Mouse (Mus musculus): ENCODE measurements around the gene Ntng2. TPM values are rescaled to one million over a fixed set of nuclear protein-coding genes. Genes with fewer than 3 reads are reported as not detected.

Gene Ntng2
- polyA plus RNA-seq, 1 experiment = 3.8 TPM

GRCm38 (mm10) chr2:29193819-29194546, 58.8 kb downstream of the Ntng2 start:
- no peak overlapping the region for H3K27ac ChIP-seq (ENCODE audit: insufficient read depth, low read depth, low read length)
- peak overlapping the region; percentile 18; the same call in 1 of the 2 replicates for H3K4me3 ChIP-seq (ENCODE audit: insufficient read depth, low read length)
- H3K4me1 ChIP-seq (ENCODE audit: control insufficient read depth, insufficient read depth, low read length) = peaks cover 2% of the 10 kb centered on the region
- TF ChIP-seq POLR2A (IDR thresholded peaks at IDR 0.05; ENCODE audit: borderline replicate concordance, low read depth, low read length) (no peak), CTCF (IDR thresholded peaks at IDR 0.05; ENCODE audit: low read depth, low read length) (no peak)

DNA sequence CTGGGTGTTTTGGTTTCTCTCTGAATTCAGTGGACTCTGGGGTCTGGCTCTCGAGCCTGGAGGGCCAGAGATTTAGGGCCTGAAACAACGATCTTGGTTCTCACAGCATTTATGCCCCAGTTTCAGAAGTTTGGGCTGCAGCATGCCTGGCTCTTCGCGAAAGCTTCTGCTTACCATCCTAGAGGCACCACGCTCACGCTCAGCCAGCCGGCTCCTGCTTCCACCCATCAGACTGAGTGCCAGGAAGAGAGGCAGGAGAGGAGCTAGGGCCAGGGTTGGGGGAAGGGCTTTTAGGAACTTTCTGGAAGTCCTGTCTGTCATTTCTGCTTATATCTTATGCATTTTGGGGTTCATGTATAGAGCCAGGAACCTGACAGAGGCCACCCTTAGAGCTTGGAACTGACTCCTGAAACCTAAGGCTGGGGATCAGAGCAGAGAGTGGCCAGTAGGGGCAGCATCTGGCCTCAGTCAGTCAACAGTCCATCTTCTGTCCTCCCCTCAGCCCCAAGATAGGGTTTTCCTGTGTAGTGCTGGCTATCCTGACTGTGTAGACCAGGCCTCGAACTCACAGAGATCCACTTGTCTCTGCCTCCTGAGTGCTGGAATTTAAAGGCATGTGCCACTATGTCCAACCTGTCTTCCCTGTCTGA, 60.1 kb downstream of the Ntng2 start:
- TF ChIP-seq CTCF (IDR thresholded peaks at IDR 0.05; ENCODE audit: low read depth, low read length) (0 out of 2 replicates have a peak, but pooled peaks have one; percentile 3), POLR2A (IDR thresholded peaks at IDR 0.05; ENCODE audit: borderline replicate concordance, low read depth, low read length) (no peak)
- Histone ChIP-seq H3K4me1 (ENCODE audit: control insufficient read depth, insufficient read depth, low read length) (peaks cover 2% of the 10 kb centered on the region), H3K27ac (ENCODE audit: insufficient read depth, low read depth, low read length) (no peak overlapping the region), H3K4me3 (ENCODE audit: insufficient read depth, low read length) (no peak overlapping the region)

DNA sequence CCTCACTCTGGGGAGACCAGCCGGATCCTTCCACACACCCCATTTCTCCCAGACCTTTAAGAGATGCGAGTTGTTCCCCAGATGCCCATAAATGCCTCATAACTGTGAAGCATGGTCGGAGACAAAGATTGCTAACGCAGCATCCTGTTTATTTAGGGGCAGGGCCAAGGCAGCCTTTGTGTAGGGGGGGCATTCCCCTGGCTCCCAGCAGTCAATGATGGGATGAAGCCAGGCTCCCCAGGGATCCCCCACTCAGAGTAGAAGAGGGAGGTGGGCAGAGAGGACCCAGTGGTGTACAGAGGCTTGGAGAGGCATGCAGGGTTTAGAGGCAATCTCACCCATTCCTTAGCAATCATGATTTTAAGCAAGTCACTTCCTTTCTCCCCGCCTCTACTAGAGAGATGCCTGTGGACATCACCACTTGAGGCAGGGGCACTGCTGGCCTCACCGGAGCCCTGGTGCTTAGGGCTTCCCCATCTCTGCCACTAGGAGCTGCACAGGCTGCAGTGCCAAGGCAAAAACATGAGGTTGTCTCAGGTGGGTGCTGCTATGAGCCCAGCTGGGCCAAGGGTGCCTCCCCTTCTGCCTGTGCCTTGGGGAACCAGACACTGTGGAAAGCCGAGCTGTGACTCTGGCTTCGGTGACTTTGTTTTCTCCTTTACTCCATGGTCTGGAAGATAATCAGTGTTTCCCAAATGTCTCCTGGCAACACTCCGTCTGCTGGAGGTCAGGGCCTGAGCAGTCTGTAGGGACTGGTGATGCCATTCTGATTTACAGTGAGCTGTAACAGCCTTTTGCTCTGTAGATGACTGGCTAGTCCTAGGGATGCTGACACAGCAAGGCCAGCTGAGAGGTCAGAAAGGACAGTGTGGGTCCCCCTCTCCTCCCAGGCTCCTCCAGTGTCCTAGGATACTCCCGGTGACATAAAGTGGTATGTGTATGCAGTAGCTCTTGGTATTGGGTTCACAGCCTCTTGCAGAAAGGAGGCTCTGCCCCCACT, 61.3 kb downstream of the Ntng2 start:
- Histone ChIP-seq H3K27ac (ENCODE audit: insufficient read depth, low read depth, low read length) (no peak overlapping the region), H3K4me1 (ENCODE audit: control insufficient read depth, insufficient read depth, low read length) (peaks cover 2% of the 10 kb centered on the region), H3K4me3 (ENCODE audit: insufficient read depth, low read length) (no peak overlapping the region)
- TF ChIP-seq POLR2A (IDR thresholded peaks at IDR 0.05; ENCODE audit: borderline replicate concordance, low read depth, low read length) (no peak), CTCF (IDR thresholded peaks at IDR 0.05; ENCODE audit: low read depth, low read length) (no peak)

GRCm38 (mm10) chr2:29190392-29190791, 62.4 kb downstream of the Ntng2 start:
- Histone ChIP-seq H3K4me3 (ENCODE audit: insufficient read depth, low read length) (no peak overlapping the region), H3K4me1 (ENCODE audit: control insufficient read depth, insufficient read depth, low read length) (peaks cover 2% of the 10 kb centered on the region), H3K27ac (ENCODE audit: insufficient read depth, low read depth, low read length) (no peak overlapping the region)
- no peak for TF ChIP-seq POLR2A (IDR thresholded peaks at IDR 0.05; ENCODE audit: borderline replicate concordance, low read depth, low read length)
- no peak for TF ChIP-seq CTCF (IDR thresholded peaks at IDR 0.05; ENCODE audit: low read depth, low read length)

DNA sequence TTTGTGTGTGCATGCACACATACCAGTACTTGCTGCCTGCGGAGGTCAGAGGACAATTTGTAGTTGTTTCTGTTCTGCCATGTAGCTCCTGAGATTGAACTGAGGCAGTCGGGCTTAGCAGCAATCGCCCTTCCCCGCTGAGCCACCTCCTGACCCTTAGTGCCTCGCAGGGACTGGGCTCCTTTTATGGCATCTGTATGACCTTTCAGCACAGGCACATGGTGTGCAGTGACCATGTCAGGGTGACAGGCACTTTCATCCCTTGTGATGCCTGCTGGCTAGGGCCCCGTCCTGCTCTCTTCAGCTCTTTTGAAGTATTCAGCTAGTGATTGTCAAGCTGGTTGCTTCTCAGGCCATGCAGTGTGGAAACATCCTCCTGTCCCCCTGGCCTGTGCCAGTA, 66.6 kb downstream of the Ntng2 start:
- Histone ChIP-seq H3K4me1 (ENCODE audit: control insufficient read depth, insufficient read depth, low read length) (peaks cover 2% of the 10 kb centered on the region), H3K4me3 (ENCODE audit: insufficient read depth, low read length) (no peak overlapping the region), H3K27ac (ENCODE audit: insufficient read depth, low read depth, low read length) (no peak overlapping the region)
- TF ChIP-seq CTCF (IDR thresholded peaks at IDR 0.05; ENCODE audit: low read depth, low read length) = no peak

DNA sequence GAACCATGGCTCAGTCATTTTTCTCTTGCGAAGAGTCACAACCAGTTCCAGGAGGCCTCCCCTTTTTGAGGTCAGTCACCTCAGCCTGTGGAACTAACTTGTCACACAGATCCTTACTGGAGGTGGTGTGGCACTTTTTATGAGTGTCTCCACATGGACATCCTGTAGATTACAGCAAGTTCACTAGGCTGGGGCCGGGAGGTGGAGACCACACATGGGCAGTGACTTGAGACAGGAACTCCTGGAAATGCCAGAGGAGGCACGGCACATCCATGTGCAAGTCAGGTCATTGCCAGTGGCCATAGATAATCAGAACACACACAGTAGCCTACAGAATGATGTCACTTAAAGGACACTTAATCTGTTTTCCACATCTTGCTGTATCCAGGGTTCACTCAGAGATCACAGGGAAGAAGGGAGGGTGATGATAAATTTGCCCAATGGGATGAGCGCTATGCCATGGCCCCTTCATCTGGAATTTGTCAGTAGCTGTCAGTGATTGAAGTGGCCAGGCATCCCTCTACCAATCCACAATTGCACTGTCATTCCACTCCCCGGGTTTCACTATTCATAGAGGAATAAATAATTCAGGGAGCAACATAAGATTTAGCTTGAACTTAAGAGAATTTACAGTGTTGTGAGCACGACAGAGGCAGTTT, 69.4 kb downstream of the Ntng2 start:
- no peak overlapping the region for H3K4me3 ChIP-seq (ENCODE audit: insufficient read depth, low read length)
- peaks cover 9% of the 10 kb centered on the region for H3K4me1 ChIP-seq (ENCODE audit: control insufficient read depth, insufficient read depth, low read length)
- TF ChIP-seq CTCF (IDR thresholded peaks at IDR 0.05; ENCODE audit: low read depth, low read length) (no peak), POLR2A (IDR thresholded peaks at IDR 0.05; ENCODE audit: borderline replicate concordance, low read depth, low read length) (no peak)
- no peak overlapping the region for H3K27ac ChIP-seq (ENCODE audit: insufficient read depth, low read depth, low read length)

GRCm38 (mm10) chr2:29181111-29181510, 71.7 kb downstream of the Ntng2 start:
- no peak for TF ChIP-seq CTCF (IDR thresholded peaks at IDR 0.05; ENCODE audit: low read depth, low read length)
- TF ChIP-seq POLR2A (IDR thresholded peaks at IDR 0.05; ENCODE audit: borderline replicate concordance, low read depth, low read length) = no peak
- peaks cover 9% of the 10 kb centered on the region for H3K4me1 ChIP-seq (ENCODE audit: control insufficient read depth, insufficient read depth, low read length)
- no peak overlapping the region for H3K4me3 ChIP-seq (ENCODE audit: insufficient read depth, low read length)
- no peak overlapping the region for H3K27ac ChIP-seq (ENCODE audit: insufficient read depth, low read depth, low read length)

DNA sequence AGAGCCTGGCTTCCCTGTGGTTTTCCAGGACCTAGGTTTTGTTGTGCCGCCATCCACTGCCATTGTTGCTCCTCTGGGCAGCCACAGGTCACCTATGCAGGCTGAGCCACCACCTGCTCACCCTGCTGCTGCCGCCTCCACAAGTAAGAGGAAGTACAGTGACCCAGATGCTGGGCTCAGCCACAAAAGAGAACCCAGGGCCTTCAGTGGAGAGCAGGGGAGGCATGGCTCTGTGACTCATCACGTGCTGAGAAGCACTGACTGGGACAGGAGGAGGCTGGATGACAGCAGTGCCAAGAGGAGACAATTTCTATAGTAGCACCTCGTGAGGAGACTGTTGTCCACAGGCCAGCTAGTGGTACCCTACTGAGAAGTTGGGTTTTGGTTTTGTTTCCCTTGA, 73.0 kb downstream of the Ntng2 start:
- no peak for TF ChIP-seq POLR2A (IDR thresholded peaks at IDR 0.05; ENCODE audit: borderline replicate concordance, low read depth, low read length)
- TF ChIP-seq CTCF (IDR thresholded peaks at IDR 0.05; ENCODE audit: low read depth, low read length) = no peak

DNA sequence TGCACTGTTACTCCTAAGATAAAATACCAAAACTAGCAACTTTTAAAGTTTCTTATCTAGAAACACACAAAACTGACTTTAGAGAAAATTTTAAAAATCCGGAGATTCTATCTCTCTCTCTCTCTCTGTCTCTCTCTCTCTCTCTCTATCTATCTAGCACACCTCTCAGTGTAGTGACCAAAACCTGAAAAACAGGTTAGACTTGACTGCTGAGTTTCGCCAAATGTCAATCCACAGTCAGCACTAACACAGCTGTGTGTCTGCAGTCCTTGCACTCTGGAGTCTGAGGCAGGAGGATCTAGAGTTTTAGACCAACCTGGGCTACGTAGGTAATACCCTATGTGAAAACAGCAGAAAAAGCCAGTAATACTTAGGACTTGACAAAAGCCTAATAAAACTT, 77.9 kb downstream of the Ntng2 start:
- no peak overlapping the region for H3K4me3 ChIP-seq (ENCODE audit: insufficient read depth, low read length)
- peaks cover 3% of the 10 kb centered on the region; the same call in 1 of the 2 replicates for H3K4me1 ChIP-seq (ENCODE audit: control insufficient read depth, insufficient read depth, low read length)
- no peak overlapping the region for H3K27ac ChIP-seq (ENCODE audit: insufficient read depth, low read depth, low read length)
- TF ChIP-seq POLR2A (IDR thresholded peaks at IDR 0.05; ENCODE audit: borderline replicate concordance, low read depth, low read length) = no peak

More for the DNA sequence above, 73.0 kb downstream of the Ntng2 start:
- no peak overlapping the region for H3K4me3 ChIP-seq (ENCODE audit: insufficient read depth, low read length)
- no peak overlapping the region for H3K27ac ChIP-seq (ENCODE audit: insufficient read depth, low read depth, low read length)
- H3K4me1 ChIP-seq (ENCODE audit: control insufficient read depth, insufficient read depth, low read length) = peaks cover 9% of the 10 kb centered on the region
